Comparison of ENCODE assay signal across 25 mouse cellular contexts in the genomic region with DNA sequence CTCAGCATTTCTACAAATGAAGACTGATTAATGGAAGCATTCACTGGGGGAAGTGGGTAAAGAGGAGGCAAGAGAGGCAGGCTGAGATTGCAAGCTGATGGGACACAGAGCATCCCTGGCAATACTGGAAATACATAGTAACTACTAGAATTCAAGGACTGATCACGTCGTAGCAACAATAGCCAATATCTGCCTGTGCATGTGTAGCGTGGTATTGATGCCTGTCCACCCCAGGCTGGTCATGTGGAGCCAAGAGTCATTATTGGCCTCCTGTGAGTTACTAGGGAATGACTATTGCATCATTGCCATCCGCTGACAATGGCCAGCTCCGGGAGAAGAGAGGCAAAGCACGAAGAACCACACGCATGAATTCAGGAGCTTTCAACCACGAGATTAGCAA.
DNase-seq lines count a peak whose midpoint lies in the region; ATAC-seq lines count a peak whose summit lies in the region.
"Had no signal": no experiment of that assay in that cellular context is flagged by ENCODE, and none has a peak within 500 bp of the region (broad histone marks: within the 10 kb centered on the region; RNA-seq: fewer than 3 reads in every experiment).

No protein-coding gene starts in this region.

- no peaks in the 10 kb centered on the region for H3K27me3 ChIP-seq in hindbrain, embryonic 13.5 days
- no peaks in the 10 kb centered on the region for H3K27me3 ChIP-seq in hindbrain, embryonic 12.5 days
- H3K27me3 ChIP-seq in hindbrain, embryonic 16.5 days (replicated peaks; ENCODE audit: control insufficient read depth, insufficient read depth, low read length) = no peaks in the 10 kb centered on the region
- no peaks in the 10 kb centered on the region for H3K27me3 ChIP-seq in hindbrain, embryonic 11.5 days (ENCODE audit: control insufficient read depth, insufficient read depth, low read length)
- H3K27me3 ChIP-seq in neural tube, embryonic 13.5 days = no peaks in the 10 kb centered on the region
- H3K27me3 ChIP-seq: CH12.LX; forebrain, embryonic 13.5 days; heart, embryonic 15.5 days; Patski had no signal

- 74% methylated on average over 8 of the region's 8 CpGs for WGBS in hindbrain, embryonic 13.5 days
- WGBS in hindbrain, embryonic 12.5 days = 80% methylated on average over 8 of the region's 8 CpGs
- 75% methylated on average over 8 of the region's 8 CpGs for WGBS in hindbrain, embryonic 16.5 days
- 87% methylated on average over 8 of the region's 8 CpGs for WGBS in hindbrain, embryonic 11.5 days
- WGBS in neural tube, embryonic 13.5 days = 76% methylated on average over 8 of the region's 8 CpGs

- DNase-seq in hindbrain, embryonic 11.5 days (ENCODE audit: low spot score) = no peak
- DNase-seq in neural tube, embryonic 10.5 days (ENCODE audit: extremely low spot score, low spot score) = no peak
- DNase-seq: adrenal gland, postnatal 10 days; adrenal gland, postnatal 36 days; B cell, adult 2 months; cerebellum, adult 18-20 months; cerebellum, adult 9-10 months; cerebellum, postnatal 14 days; gastrocnemius, postnatal 10 days; gastrocnemius, postnatal 36 days; heart, postnatal 10 days; heart, postnatal 36 days had no signal

- no peaks in the 10 kb centered on the region; the same call in 1 of the 2 replicates for H3K4me1 ChIP-seq in hindbrain, embryonic 13.5 days (replicated peaks)
- no peaks in the 10 kb centered on the region for H3K4me1 ChIP-seq in hindbrain, embryonic 12.5 days
- no peaks in the 10 kb centered on the region for H3K4me1 ChIP-seq in hindbrain, embryonic 16.5 days (ENCODE audit: control insufficient read depth, insufficient read depth, low read depth, low read length)
- H3K4me1 ChIP-seq in hindbrain, embryonic 11.5 days (replicated peaks; ENCODE audit: control insufficient read depth, insufficient read depth, low read length) = no peaks in the 10 kb centered on the region
- H3K4me1 ChIP-seq in neural tube, embryonic 13.5 days (replicated peaks) = peaks cover 6% of the 10 kb centered on the region; the same call in 1 of the 2 replicates
- H3K4me1 ChIP-seq: forebrain, embryonic 10.5 days; forebrain, embryonic 13.5 days; heart, embryonic 15.5 days had no signal

- H3K9ac ChIP-seq in hindbrain, embryonic 13.5 days = no peak overlapping the region
- H3K9ac ChIP-seq in hindbrain, embryonic 12.5 days = no peak overlapping the region
- no peak overlapping the region for H3K9ac ChIP-seq in hindbrain, embryonic 16.5 days (ENCODE audit: low read depth, low read length)
- H3K9ac ChIP-seq in hindbrain, embryonic 11.5 days (ENCODE audit: low read depth, low read length) = no peak overlapping the region
- H3K9ac ChIP-seq in neural tube, embryonic 13.5 days = no peak overlapping the region
- H3K9ac ChIP-seq: forebrain, embryonic 13.5 days; heart, embryonic 15.5 days had no signal

- H3K9me3 ChIP-seq in hindbrain, embryonic 13.5 days = 0 out of 2 replicates have a peak, but pooled peaks cover 2% of the 10 kb centered on the region
- no peaks in the 10 kb centered on the region for H3K9me3 ChIP-seq in hindbrain, embryonic 12.5 days (replicated peaks)
- no peaks in the 10 kb centered on the region for H3K9me3 ChIP-seq in hindbrain, embryonic 16.5 days (ENCODE audit: control insufficient read depth, low read length)
- H3K9me3 ChIP-seq in hindbrain, embryonic 11.5 days (ENCODE audit: control insufficient read depth, low read length) = no peaks in the 10 kb centered on the region
- no peaks in the 10 kb centered on the region for H3K9me3 ChIP-seq in neural tube, embryonic 13.5 days
- H3K9me3 ChIP-seq: forebrain, embryonic 10.5 days; forebrain, embryonic 13.5 days; heart, embryonic 15.5 days had no signal

- no peak overlapping the region for H3K4me2 ChIP-seq in hindbrain, embryonic 13.5 days
- H3K4me2 ChIP-seq in hindbrain, embryonic 12.5 days (replicated peaks) = no peak overlapping the region
- no peak overlapping the region for H3K4me2 ChIP-seq in hindbrain, embryonic 16.5 days (ENCODE audit: low read length)
- no peak overlapping the region for H3K4me2 ChIP-seq in hindbrain, embryonic 11.5 days (replicated peaks; ENCODE audit: low read depth, low read length)
- H3K4me2 ChIP-seq in neural tube, embryonic 13.5 days = no peak overlapping the region
- H3K4me2 ChIP-seq: forebrain, embryonic 13.5 days; heart, embryonic 11.5 days; heart, embryonic 15.5 days had no signal

- no peak for ATAC-seq in hindbrain, embryonic 13.5 days (ENCODE audit: low FRiP score)
- no peak for ATAC-seq in hindbrain, embryonic 12.5 days (ENCODE audit: low FRiP score)
- ATAC-seq in hindbrain, embryonic 16.5 days = 0 out of 2 replicates have a peak, but pooled peaks have one; percentile 32
- no peak for ATAC-seq in hindbrain, embryonic 11.5 days (ENCODE audit: low FRiP score)
- ATAC-seq in neural tube, embryonic 13.5 days (ENCODE audit: low read depth) = no peak
- ATAC-seq: forebrain, embryonic 13.5 days; forebrain, embryonic 16.5 days; intestine, postnatal 0 days; Patski had no signal

- no peaks in the 10 kb centered on the region for H3K36me3 ChIP-seq in hindbrain, embryonic 13.5 days
- H3K36me3 ChIP-seq in hindbrain, embryonic 12.5 days = no peaks in the 10 kb centered on the region
- no peaks in the 10 kb centered on the region for H3K36me3 ChIP-seq in hindbrain, embryonic 16.5 days (ENCODE audit: control insufficient read depth, insufficient read depth, low read length)
- no peaks in the 10 kb centered on the region for H3K36me3 ChIP-seq in hindbrain, embryonic 11.5 days (ENCODE audit: control insufficient read depth, insufficient read depth, low read length)
- no peaks in the 10 kb centered on the region for H3K36me3 ChIP-seq in neural tube, embryonic 13.5 days
- H3K36me3 ChIP-seq: forebrain, embryonic 10.5 days; G1E; heart, embryonic 15.5 days had no signal

- H3K4me3 ChIP-seq in hindbrain, embryonic 13.5 days = no peak overlapping the region
- H3K4me3 ChIP-seq in hindbrain, embryonic 12.5 days = no peak overlapping the region
- H3K4me3 ChIP-seq in hindbrain, embryonic 16.5 days (ENCODE audit: low read length) = no peak overlapping the region
- no peak overlapping the region for H3K4me3 ChIP-seq in hindbrain, embryonic 11.5 days (ENCODE audit: low read depth, low read length)
- no peak overlapping the region for H3K4me3 ChIP-seq in neural tube, embryonic 13.5 days
- H3K4me3 ChIP-seq: forebrain, embryonic 10.5 days; forebrain, embryonic 13.5 days; heart, embryonic 15.5 days had no signal

- H3K27ac ChIP-seq in hindbrain, embryonic 13.5 days = peak overlapping the region; percentile 52
- no peak overlapping the region for H3K27ac ChIP-seq in hindbrain, embryonic 12.5 days
- H3K27ac ChIP-seq in hindbrain, embryonic 16.5 days (ENCODE audit: low read depth, low read length) = no peak overlapping the region
- no peak overlapping the region for H3K27ac ChIP-seq in hindbrain, embryonic 11.5 days (ENCODE audit: low read depth, low read length)
- peak overlapping the region; percentile 39 for H3K27ac ChIP-seq in neural tube, embryonic 13.5 days (replicated peaks)
- H3K27ac ChIP-seq: forebrain, embryonic 10.5 days; forebrain, embryonic 13.5 days; heart, embryonic 15.5 days had no signal

Comparison
In these comparisons a context has a peak if more than half of its experiments do, and no peak if none do; other contexts are left out.
1. H3K27ac ChIP-seq: peak in hindbrain, embryonic 13.5 days (single experiment) and neural tube, embryonic 13.5 days (single experiment); none in hindbrain, embryonic 12.5 days (single experiment), hindbrain, embryonic 16.5 days (single experiment) and hindbrain, embryonic 11.5 days (single experiment).